Mouse (Mus musculus) heart, adult 2 months (tissue): Measurements from ENCODE around the gene Map7d1. TPM values are rescaled to one million over a fixed set of nuclear protein-coding genes. Genes with fewer than 3 reads are reported as not detected.
A peak's percentile ranks its signal among the peaks of the same experiment; 100 is the strongest.

Experiments used
- DNase-seq, 2 experiments: peaks; one replicate each; pipeline ENCODE4 v3.0.0; 2021
- H3K27ac ChIP-seq: fragments of 200-600 bp; 2 replicates; pipeline ENCODE4 v1.8.1; 2022
- H3K27me3 ChIP-seq: fragments of 200-500 bp; 2 replicates; pipeline ENCODE4 v1.6.1; 2012; ENCODE audit warnings: mild to moderate bottlenecking, low read length, inconsistent platforms, mixed read lengths; ENCODE audit not compliant: control insufficient read depth, insufficient read depth
- H3K36me3 ChIP-seq: fragments of 200-500 bp; 2 replicates; pipeline ENCODE4 v1.6.1; 2012; ENCODE audit warnings: low read length, inconsistent platforms; ENCODE audit not compliant: control insufficient read depth, insufficient read depth
- H3K4me1 ChIP-seq: fragments of 200-500 bp; 2 replicates; pipeline ENCODE4 v1.6.1; 2011; ENCODE audit warnings: low read length; ENCODE audit not compliant: control insufficient read depth, insufficient read depth
- H3K4me3 ChIP-seq: fragments of 200-600 bp; 2 replicates; pipeline ENCODE4 v1.8.1; 2022
- H3K79me2 ChIP-seq: fragments of 200-500 bp; replicated peaks from 2 replicates; pipeline ENCODE4 v1.6.1; 2012; ENCODE audit warnings: mild to moderate bottlenecking, inconsistent platforms, low read length, moderate library complexity, mixed read lengths; ENCODE audit not compliant: control insufficient read depth, insufficient read depth
- H3K9ac ChIP-seq: fragments of 200-500 bp; 2 replicates; pipeline ENCODE4 v1.6.1; 2012; ENCODE audit warnings: low read depth, mild to moderate bottlenecking, control low read depth, inconsistent platforms, low read length, mixed read lengths
- CTCF ChIP-seq: fragments of 200-600 bp; IDR thresholded peaks from 2 replicates; pipeline ENCODE4 v1.8.1; 2022; ENCODE audit warnings: antibody characterized with exemption, mild to moderate bottlenecking, moderate library complexity
- EP300 ChIP-seq: fragments of 200-500 bp; IDR thresholded peaks from 2 replicates; pipeline ENCODE4 v1.6.1; 2011; ENCODE audit warnings: low read depth, low read length, control low read depth; ENCODE audit not compliant: insufficient read depth
- POLR2A ChIP-seq: fragments of 200-500 bp; IDR thresholded peaks from 2 replicates; pipeline ENCODE4 v1.6.1; 2011; ENCODE audit warnings: mild to moderate bottlenecking, low read depth, low read length, control low read depth; ENCODE audit not compliant: insufficient read depth
- WGBS: fragments of 180-500 bp; shearing (Covaris S2); methylation state at CpG from one replicate; pipeline ENCODE4 v1.1.7; 2018; 5-methylcytosine and 5-hydroxymethylcytosine counted together
- intact Hi-C: fragments of 180-260 bp; cut with DNase I; formaldehyde crosslinking; loops from one replicate; pipeline ENCODE4 v1.15.1; 2025
- polyA plus RNA-seq: library from polyadenylated mRNA; depleted of rRNA; stranded (reverse); fragments of >200 nt; gene quantifications from 2 replicates; pipeline ENCODE4 v1.2.3, GENCODE M21; 2012
- total RNA-seq, 2 experiments: library from RNA; stranded (reverse); gene quantifications; 2 replicates each; pipeline ENCODE4 v1.2.3; 2021

Map7d1 gene
- total and polyA plus RNA-seq, 3 experiments, result 161 to 267 (median 253) TPM

DNA sequence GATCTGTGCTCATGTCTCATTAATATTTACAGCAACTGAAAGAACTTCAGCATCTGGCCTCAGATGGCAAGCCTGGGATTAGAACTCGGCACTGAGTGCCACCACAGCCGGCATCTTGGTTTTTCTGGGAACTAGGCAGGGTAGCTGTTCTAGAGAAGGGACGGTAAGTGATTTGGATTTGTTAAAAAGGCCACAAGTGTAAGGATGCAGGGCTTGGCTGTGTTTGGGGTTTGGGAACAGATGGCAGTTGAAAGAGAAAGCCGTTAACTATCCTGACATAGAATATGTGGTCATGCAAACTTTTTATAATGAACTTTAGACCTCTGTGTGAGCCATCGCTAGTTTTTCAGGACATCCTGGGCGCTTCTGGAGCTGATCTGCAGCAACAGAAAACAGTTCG lies 5.5 kb upstream of the Map7d1 start:
- no peaks in the 10 kb centered on the region for H3K27me3 ChIP-seq
- DNase-seq, result no peak
- peak overlapping the region; percentile 93 for H3K27ac ChIP-seq
- intact Hi-C loops, result loop anchor here (1.0 to 5.0 kb wide), 5 partner anchors 34 to 174 kb away; partner anchors contain the start of genes Stk40 and Thrap3
- H3K4me1 ChIP-seq, result peaks cover 31% of the 10 kb centered on the region
- peaks cover 5% of the 10 kb centered on the region; the same call in 1 of the 2 replicates for H3K36me3 ChIP-seq
- H3K79me2 ChIP-seq, result peaks cover 3% of the 10 kb centered on the region; the same call in 1 of the 2 replicates
- WGBS, result 24% methylated on average over 7 of the region's 7 CpGs
- peak overlapping the region; percentile 35; the same call in 1 of the 2 replicates for H3K4me3 ChIP-seq
- H3K9ac ChIP-seq, result peak overlapping the region; percentile 17
- TF ChIP-seq EP300 (no peak), POLR2A (no peak), CTCF (no peak)

DNA sequence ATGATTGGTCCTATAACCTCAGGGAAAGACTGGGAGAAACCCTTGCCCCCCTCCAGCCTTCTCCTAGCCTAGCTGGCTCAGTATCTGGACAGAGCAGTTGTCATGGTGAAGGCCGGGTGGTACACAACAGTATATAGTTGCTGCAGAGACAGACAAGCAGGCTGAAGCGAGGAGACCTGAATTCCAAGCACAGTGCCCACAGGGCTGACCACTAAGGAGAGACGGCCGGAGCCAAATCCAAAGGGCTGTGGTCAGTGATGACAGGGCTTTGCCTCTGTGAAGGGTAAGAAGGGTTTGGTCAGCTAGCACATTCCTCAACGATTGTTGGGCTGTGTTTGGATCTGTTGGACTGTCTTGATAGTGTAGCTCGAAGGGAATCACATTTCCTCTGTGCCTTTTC lies 5.1 kb upstream of the Map7d1 start:
- Histone ChIP-seq H3K4me3 (peak overlapping the region; percentile 35; the same call in 1 of the 2 replicates), H3K27me3 (no peaks in the 10 kb centered on the region), H3K4me1 (peaks cover 31% of the 10 kb centered on the region), H3K79me2 (peaks cover 2% of the 10 kb centered on the region; the same call in 1 of the 2 replicates), H3K27ac (peak overlapping the region; percentile 93), H3K9ac (peak overlapping the region; percentile 17), H3K36me3 (peaks cover 5% of the 10 kb centered on the region; the same call in 1 of the 2 replicates)
- 21% methylated on average over 6 of the region's 6 CpGs for WGBS
- no peak for DNase-seq
- TF ChIP-seq EP300 (no peak), CTCF (no peak), POLR2A (no peak)
- intact Hi-C loops, result loop anchor here (1.0 to 5.0 kb wide), 4 partner anchors 34 to 174 kb away; partner anchors contain the start of gene Stk40

DNA sequence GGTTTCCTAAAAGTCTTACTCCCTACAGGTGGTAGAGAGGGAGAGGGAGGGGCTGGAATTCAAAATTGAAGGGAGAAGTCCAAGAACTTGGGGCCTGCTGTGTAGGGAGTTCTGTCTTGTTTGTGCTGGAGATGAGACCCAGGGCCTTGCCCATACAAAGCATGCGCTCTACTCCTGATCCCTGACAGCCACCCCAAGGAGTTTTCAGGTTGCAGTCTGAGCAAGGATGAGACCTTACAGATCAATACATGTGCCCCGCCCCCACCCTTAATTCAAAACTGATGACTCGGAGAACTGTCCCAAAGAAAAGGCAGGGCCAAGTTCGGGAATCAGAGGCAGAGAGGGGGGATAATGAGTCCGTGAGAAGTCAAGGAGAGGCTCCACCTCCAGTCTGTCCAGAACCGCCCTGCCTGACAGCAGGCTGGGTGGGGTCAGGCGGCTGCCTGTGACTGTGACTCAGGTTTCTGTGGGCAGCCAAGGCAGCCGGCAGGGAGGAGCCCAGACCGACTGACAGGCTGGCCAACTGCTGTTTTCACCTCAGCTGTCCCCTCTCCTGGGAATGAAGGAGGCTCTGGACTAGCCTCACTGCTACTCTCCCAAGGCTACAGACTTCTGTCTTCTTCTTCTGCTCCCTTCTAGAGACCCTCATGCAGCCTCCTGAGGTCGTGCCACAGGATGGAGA lies 4.5 kb upstream of the Map7d1 start:
- H3K9ac ChIP-seq, result peak overlapping the region; percentile 47
- peaks cover 31% of the 10 kb centered on the region for H3K4me1 ChIP-seq
- 3% methylated on average over 10 of the region's 10 CpGs for WGBS
- DNase-seq, result peak; percentile 86 to 93
- peak overlapping the region; percentile 93 for H3K27ac ChIP-seq
- intact Hi-C loops, result loop anchor here (1.0 to 5.0 kb wide), 4 partner anchors 33 to 173 kb away; partner anchors contain the start of gene Stk40
- H3K27me3 ChIP-seq, result no peaks in the 10 kb centered on the region
- TF ChIP-seq EP300, result peak; percentile 60
- TF ChIP-seq CTCF, result no peak
- TF ChIP-seq POLR2A, result peak; percentile 75
- peak overlapping the region; percentile 35 for H3K4me3 ChIP-seq
- H3K79me2 ChIP-seq, result peaks cover 2% of the 10 kb centered on the region; the same call in 1 of the 2 replicates
- H3K36me3 ChIP-seq, result peaks cover 5% of the 10 kb centered on the region; the same call in 1 of the 2 replicates

DNA sequence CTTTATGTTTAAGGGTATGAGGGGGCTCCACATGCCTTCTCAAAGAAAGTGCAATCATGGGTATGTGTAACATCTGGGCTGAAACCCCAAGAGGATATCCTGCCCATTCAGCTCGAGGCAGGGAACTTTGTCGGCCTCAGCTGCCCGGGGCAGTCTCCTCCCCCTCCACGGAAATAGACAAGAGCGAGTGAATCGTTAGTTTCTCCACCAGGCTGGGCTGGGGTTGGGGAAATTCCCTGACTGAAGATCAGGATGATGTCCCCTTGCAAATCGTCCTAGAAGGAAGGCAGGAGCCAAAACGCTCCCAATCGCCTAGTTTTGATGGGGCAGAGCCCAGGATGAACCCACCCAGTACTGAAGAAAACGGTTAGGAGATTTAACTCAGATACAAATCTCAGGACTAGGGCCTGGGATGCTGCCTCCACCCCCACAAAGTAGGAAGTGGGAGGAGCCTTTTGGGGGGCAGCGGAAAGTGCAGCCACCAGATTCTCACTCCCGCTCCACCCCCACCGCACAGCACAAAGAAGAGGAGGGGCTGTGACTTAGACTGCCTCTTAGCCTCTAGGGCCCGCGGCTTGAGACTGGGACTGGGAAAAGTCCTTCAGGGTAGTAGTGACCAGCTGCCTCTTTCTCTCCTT lies 3.5 kb upstream of the Map7d1 start:
- peaks cover 5% of the 10 kb centered on the region; the same call in 1 of the 2 replicates for H3K36me3 ChIP-seq
- peak; percentile 88 to 92 for DNase-seq
- intact Hi-C loops, result loop anchor here (5.0 kb wide), 2 partner anchors 157 to 172 kb away; partner anchors contain the start of gene Stk40
- H3K27ac ChIP-seq, result peak overlapping the region; percentile 93
- H3K4me1 ChIP-seq, result peaks cover 31% of the 10 kb centered on the region
- 1% methylated on average over 15 of the region's 15 CpGs for WGBS
- H3K27me3 ChIP-seq, result no peaks in the 10 kb centered on the region
- H3K4me3 ChIP-seq, result peak overlapping the region; percentile 32
- peak overlapping the region; percentile 64 for H3K9ac ChIP-seq
- peaks cover 3% of the 10 kb centered on the region for H3K79me2 ChIP-seq
- peak; percentile 88 for TF ChIP-seq POLR2A
- TF ChIP-seq EP300, result peak; percentile 58; the same call in 1 of the 2 replicates
- TF ChIP-seq CTCF, result no peak

GRCm38 (mm10) chr4:126259063-126259462 lies 2.9 kb upstream of the Map7d1 start:
- Histone ChIP-seq H3K27ac (peak overlapping the region; percentile 93), H3K36me3 (peaks cover 5% of the 10 kb centered on the region; the same call in 1 of the 2 replicates), H3K4me1 (peaks cover 31% of the 10 kb centered on the region), H3K4me3 (peak overlapping the region; percentile 32), H3K27me3 (no peaks in the 10 kb centered on the region), H3K9ac (peak overlapping the region; percentile 51), H3K79me2 (peaks cover 5% of the 10 kb centered on the region)
- WGBS, result 8% methylated on average over 3 of the region's 3 CpGs
- intact Hi-C loops, result no loop called here
- DNase-seq, result peak; percentile 64 to 66
- peak; percentile 49 for TF ChIP-seq CTCF
- no peak for TF ChIP-seq POLR2A
- no peak for TF ChIP-seq EP300
